Mouse (Mus musculus): ENCODE results near the gene Fpr1. TPM values are rescaled to one million over a fixed set of nuclear protein-coding genes. Genes with fewer than 3 reads are reported as not detected.

The Fpr1 gene
- total and polyA plus RNA-seq, 3 experiments: 0.27 TPM; not detected in 2

GRCm38 (mm10) chr17:17843534-17844261 lies 40.0 kb downstream of the Fpr1 start:
- ATAC-seq (ENCODE audit: extremely low read depth, insufficient number of reproducible peaks, low FRiP score, poor library complexity, severe bottlenecking) (no peak), DNase-seq (ENCODE audit: low spot score) (no peak)
- Histone ChIP-seq H3K27me3 (ENCODE audit: insufficient read depth, low read length) (peaks cover 3% of the 10 kb centered on the region), H3K4me1 (ENCODE audit: insufficient read depth, low read depth, low read length) (peaks cover 7% of the 10 kb centered on the region), H3K36me3 (replicated peaks) (peaks cover 22% of the 10 kb centered on the region), H3K9me3 (replicated peaks) (no peaks in the 10 kb centered on the region), H3K4me3 (ENCODE audit: low read depth, low read length) (no peak overlapping the region; the same call in 1 of the 2 replicates)
- no peak for TF ChIP-seq POLR2AphosphoS5 (IDR thresholded peaks at IDR 0.05; ENCODE audit: insufficient replicate concordance, low read depth, low read length)
- TF ChIP-seq GATA1 (IDR thresholded peaks at IDR 0.05; ENCODE audit: borderline replicate concordance, low read length): no peak
- no peak for TF ChIP-seq CTCF (IDR thresholded peaks at IDR 0.05; ENCODE audit: low read depth, low read length)
- no peak for TF ChIP-seq TAL1 (conservative IDR thresholded peaks at IDR 0.05; ENCODE audit: low read depth, low read length)

GRCm38 (mm10) chr17:17840796-17841195 lies 42.9 kb downstream of the Fpr1 start:
- Histone ChIP-seq H3K4me3 (ENCODE audit: low read depth, low read length) (no peak overlapping the region), H3K36me3 (replicated peaks) (peaks cover 22% of the 10 kb centered on the region), H3K4me1 (ENCODE audit: insufficient read depth, low read depth, low read length) (peaks cover 13% of the 10 kb centered on the region), H3K9me3 (replicated peaks) (no peaks in the 10 kb centered on the region), H3K27me3 (ENCODE audit: insufficient read depth, low read length) (peaks cover 3% of the 10 kb centered on the region; the same call in 1 of the 2 replicates)
- TF ChIP-seq GATA1 (IDR thresholded peaks at IDR 0.05; ENCODE audit: borderline replicate concordance, low read length): no peak
- TF ChIP-seq POLR2AphosphoS5 (IDR thresholded peaks at IDR 0.05; ENCODE audit: insufficient replicate concordance, low read depth, low read length): no peak
- TF ChIP-seq TAL1 (conservative IDR thresholded peaks at IDR 0.05; ENCODE audit: low read depth, low read length): no peak
- TF ChIP-seq GATA2 (IDR thresholded peaks at IDR 0.05; ENCODE audit: borderline replicate concordance, low read depth, low read length): no peak
- TF ChIP-seq CTCF (IDR thresholded peaks at IDR 0.05; ENCODE audit: low read depth, low read length): no peak
- ATAC-seq (ENCODE audit: extremely low read depth, insufficient number of reproducible peaks, low FRiP score, poor library complexity, severe bottlenecking) (no peak), DNase-seq (ENCODE audit: low spot score) (no peak)

- no peak for ATAC-seq (ENCODE audit: extremely low read depth, insufficient number of reproducible peaks, low FRiP score, poor library complexity, severe bottlenecking)
- peak; percentile 7 for DNase-seq (ENCODE audit: low spot score)
- H3K9me3 ChIP-seq (replicated peaks): no peaks in the 10 kb centered on the region
- H3K27me3 ChIP-seq (ENCODE audit: insufficient read depth, low read length): peaks cover 3% of the 10 kb centered on the region; the same call in 1 of the 2 replicates
- no peak overlapping the region; the same call in 1 of the 2 replicates for H3K4me3 ChIP-seq (ENCODE audit: low read depth, low read length)
- H3K4me1 ChIP-seq (ENCODE audit: insufficient read depth, low read depth, low read length): peaks cover 13% of the 10 kb centered on the region
- H3K36me3 ChIP-seq (replicated peaks): peaks cover 22% of the 10 kb centered on the region
- TF ChIP-seq TAL1 (conservative IDR thresholded peaks at IDR 0.05; ENCODE audit: low read depth, low read length): no peak
- TF ChIP-seq GATA2 (IDR thresholded peaks at IDR 0.05; ENCODE audit: borderline replicate concordance, low read depth, low read length): no peak
- no peak for TF ChIP-seq CTCF (IDR thresholded peaks at IDR 0.05; ENCODE audit: low read depth, low read length)
- no peak for TF ChIP-seq POLR2AphosphoS5 (IDR thresholded peaks at IDR 0.05; ENCODE audit: insufficient replicate concordance, low read depth, low read length)
These were observed 44.5 kb downstream of the Fpr1 start for GRCm38 (mm10) chr17:17839276-17839675.

GRCm38 (mm10) chr17:17837919-17838701 lies 45.6 kb downstream of the Fpr1 start:
- TF ChIP-seq CTCF (IDR thresholded peaks at IDR 0.05; ENCODE audit: low read depth, low read length) (0 out of 2 replicates have a peak, but pooled peaks have one; percentile 22), GATA1 (IDR thresholded peaks at IDR 0.05; ENCODE audit: borderline replicate concordance, low read length) (no peak), GATA2 (IDR thresholded peaks at IDR 0.05; ENCODE audit: borderline replicate concordance, low read depth, low read length) (no peak)
- no peaks in the 10 kb centered on the region for H3K27me3 ChIP-seq (ENCODE audit: insufficient read depth, low read length)

GRCm38 (mm10) chr17:17837426-17837825 lies 46.3 kb downstream of the Fpr1 start:
- peaks cover 20% of the 10 kb centered on the region for H3K36me3 ChIP-seq (replicated peaks)
- ATAC-seq (ENCODE audit: extremely low read depth, insufficient number of reproducible peaks, low FRiP score, poor library complexity, severe bottlenecking) (no peak), DNase-seq (ENCODE audit: low spot score) (no peak)
- H3K27me3 ChIP-seq (ENCODE audit: insufficient read depth, low read length): no peaks in the 10 kb centered on the region
- peaks cover 13% of the 10 kb centered on the region for H3K4me1 ChIP-seq (ENCODE audit: insufficient read depth, low read depth, low read length)
- H3K9me3 ChIP-seq (replicated peaks): no peaks in the 10 kb centered on the region
- TF ChIP-seq CTCF (IDR thresholded peaks at IDR 0.05; ENCODE audit: low read depth, low read length) (no peak), GATA1 (IDR thresholded peaks at IDR 0.05; ENCODE audit: borderline replicate concordance, low read length) (no peak)
- H3K4me3 ChIP-seq (ENCODE audit: low read depth, low read length): peak overlapping the region; percentile 73

More at GRCm38 (mm10) chr17:17837919-17838701, 45.6 kb downstream of the Fpr1 start:
- Histone ChIP-seq H3K4me3 (ENCODE audit: low read depth, low read length) (peak overlapping the region; percentile 73), H3K4me1 (ENCODE audit: insufficient read depth, low read depth, low read length) (peaks cover 13% of the 10 kb centered on the region), H3K9me3 (replicated peaks) (no peaks in the 10 kb centered on the region), H3K36me3 (replicated peaks) (peaks cover 22% of the 10 kb centered on the region)
- peak; percentile 98 for ATAC-seq (ENCODE audit: extremely low read depth, insufficient number of reproducible peaks, low FRiP score, poor library complexity, severe bottlenecking)
- DNase-seq (ENCODE audit: low spot score): peak; percentile 97

- TF ChIP-seq GATA2 (IDR thresholded peaks at IDR 0.05; ENCODE audit: borderline replicate concordance, low read depth, low read length) (no peak), TAL1 (conservative IDR thresholded peaks at IDR 0.05; ENCODE audit: low read depth, low read length) (no peak), GATA1 (IDR thresholded peaks at IDR 0.05; ENCODE audit: borderline replicate concordance, low read length) (no peak), CTCF (IDR thresholded peaks at IDR 0.05; ENCODE audit: low read depth, low read length) (no peak), POLR2AphosphoS5 (IDR thresholded peaks at IDR 0.05; ENCODE audit: insufficient replicate concordance, low read depth, low read length) (no peak)
- Histone ChIP-seq H3K4me1 (ENCODE audit: insufficient read depth, low read depth, low read length) (peaks cover 13% of the 10 kb centered on the region), H3K4me3 (ENCODE audit: low read depth, low read length) (no peak overlapping the region), H3K9me3 (replicated peaks) (no peaks in the 10 kb centered on the region), H3K36me3 (replicated peaks) (peaks cover 14% of the 10 kb centered on the region), H3K27me3 (ENCODE audit: insufficient read depth, low read length) (no peaks in the 10 kb centered on the region)
- ATAC-seq (ENCODE audit: extremely low read depth, insufficient number of reproducible peaks, low FRiP score, poor library complexity, severe bottlenecking) (no peak), DNase-seq (ENCODE audit: low spot score) (no peak)
These were observed 47.6 kb downstream of the Fpr1 start for GRCm38 (mm10) chr17:17836101-17836500.

Measured in G1E (cell line).